Mouse (Mus musculus) embryonic fibroblast, embryonic 13.5 days (primary cell): ENCODE measurements at regions not wholly inside any gene's neighbourhood (a gene's known extent, or its start where the extent isn't known, plus 50 kb on each side); places are given as distances from the start of the nearest gene placed in this dataset.

Experiments used
- CTCF ChIP-seq: IDR thresholded peaks from 2 replicates; pipeline ENCODE4 v1.5.1; 2011; ENCODE audit warnings: mild to moderate bottlenecking, control low read depth, low read length, moderate library complexity, borderline replicate concordance; ENCODE audit not compliant: insufficient read depth
- POLR2A ChIP-seq: IDR thresholded peaks from 2 replicates; pipeline ENCODE4 v1.6.1; 2011; ENCODE audit warnings: low read depth, mild to moderate bottlenecking, control low read depth, low read length, moderate library complexity

GRCm38 (mm10) chr2:159012725-159013124 lies 218.1 kb downstream of the Dhx35 start:
- no peak for TF ChIP-seq POLR2A
- no peak for TF ChIP-seq CTCF
